8 mouse cellular contexts compared by ENCODE assay signal in genomic region chr2:121456692-121457642, GRCm38 (mm10). TPM values are rescaled to one million over a fixed set of nuclear protein-coding genes. Genes with fewer than 3 reads are reported as not detected.
DNase-seq lines count a peak whose midpoint lies in the region; ATAC-seq and TF ChIP-seq lines count a peak whose summit lies in the region.

TSS of gene Serinc4 (minus strand) at chr2:121456781.

- 4% methylated on average over 41 of the region's 41 CpGs for WGBS in embryonic facial prominence, embryonic 12.5 days
- WGBS in limb, embryonic 11.5 days = 4% methylated on average over 41 of the region's 41 CpGs
- WGBS in midbrain, embryonic 13.5 days = 3% methylated on average over 41 of the region's 41 CpGs
- 1% methylated on average over 41 of the region's 41 CpGs for WGBS in small intestine, adult 2 months

- H3K4me2 ChIP-seq in embryonic facial prominence, embryonic 12.5 days (replicated peaks) = peak within 1 kb of the TSS; percentile 51
- H3K4me2 ChIP-seq in limb, embryonic 11.5 days (ENCODE audit: low read depth, severe bottlenecking) = peak within 1 kb of the TSS; percentile 65
- H3K4me2 ChIP-seq in midbrain, embryonic 13.5 days (replicated peaks) = peak within 1 kb of the TSS; percentile 73

- peak; percentile 76; the same call in 1 of the 2 replicates for TF ChIP-seq POLR2A in small intestine, adult 2 months (IDR thresholded peaks at IDR 0.05; ENCODE audit: low read depth, low read length)

- no peaks in the 10 kb centered on the region for H3K9me3 ChIP-seq in embryonic facial prominence, embryonic 12.5 days
- H3K9me3 ChIP-seq in limb, embryonic 11.5 days (ENCODE audit: control insufficient read depth, low read length) = no peaks in the 10 kb centered on the region
- H3K9me3 ChIP-seq in midbrain, embryonic 13.5 days = no peaks in the 10 kb centered on the region

- peak within 1 kb of the TSS; percentile 71 for H3K9ac ChIP-seq in embryonic facial prominence, embryonic 12.5 days
- peak within 1 kb of the TSS; percentile 77 for H3K9ac ChIP-seq in limb, embryonic 11.5 days (ENCODE audit: low read length)
- H3K9ac ChIP-seq in midbrain, embryonic 13.5 days (replicated peaks) = peak within 1 kb of the TSS; percentile 71

- TF ChIP-seq CTCF in small intestine, adult 2 months (IDR thresholded peaks at IDR 0.05; ENCODE audit: extremely low read depth, insufficient read length, insufficient replicate concordance, low read depth, low read length) = no peak

- peak within 1 kb of the TSS; percentile 75 for H3K4me3 ChIP-seq in embryonic facial prominence, embryonic 12.5 days
- H3K4me3 ChIP-seq in limb, embryonic 11.5 days (ENCODE audit: low read depth, low read length) = peak within 1 kb of the TSS; percentile 73
- peak within 1 kb of the TSS; percentile 65 for H3K4me3 ChIP-seq in midbrain, embryonic 13.5 days (replicated peaks)
- H3K4me3 ChIP-seq in small intestine, adult 2 months (ENCODE audit: low read depth, low read length) = peak within 1 kb of the TSS; percentile 92

- peaks cover 15% of the 10 kb centered on the region; the same call in 1 of the 2 replicates for H3K4me1 ChIP-seq in embryonic facial prominence, embryonic 12.5 days
- H3K4me1 ChIP-seq in limb, embryonic 11.5 days (ENCODE audit: control insufficient read depth, insufficient read depth, low read length) = peaks cover 3% of the 10 kb centered on the region; the same call in 1 of the 2 replicates
- peaks cover 22% of the 10 kb centered on the region for H3K4me1 ChIP-seq in midbrain, embryonic 13.5 days (replicated peaks)
- 0 out of 2 replicates have a peak, but pooled peaks cover 3% of the 10 kb centered on the region for H3K4me1 ChIP-seq in small intestine, adult 2 months (ENCODE audit: control insufficient read depth, insufficient read depth, insufficient read length, low read length)

- peak; percentile 93 for DNase-seq in 3T3-L1 (ENCODE audit: low read depth, low spot score)
- peak; percentile 90 to 92 for DNase-seq in adrenal gland, postnatal 36 days
- DNase-seq in heart, adult 11 months = peak; percentile 98
- DNase-seq in kidney, adult 18-20 months = peak; percentile 87
- peak; percentile 89 for DNase-seq in limb, embryonic 11.5 days (ENCODE audit: low spot score)

- peaks cover 36% of the 10 kb centered on the region for H3K36me3 ChIP-seq in embryonic facial prominence, embryonic 12.5 days
- peaks cover 7% of the 10 kb centered on the region; the same call in 1 of the 2 replicates for H3K36me3 ChIP-seq in limb, embryonic 11.5 days (ENCODE audit: control insufficient read depth, insufficient read depth, low read length)
- peaks cover 40% of the 10 kb centered on the region for H3K36me3 ChIP-seq in midbrain, embryonic 13.5 days
- peaks cover 25% of the 10 kb centered on the region for H3K36me3 ChIP-seq in small intestine, adult 2 months (ENCODE audit: control insufficient read depth, insufficient read depth, low read length)

- no peaks in the 10 kb centered on the region for H3K27me3 ChIP-seq in embryonic facial prominence, embryonic 12.5 days
- H3K27me3 ChIP-seq in limb, embryonic 11.5 days (ENCODE audit: control insufficient read depth, insufficient read depth, low read length) = no peaks in the 10 kb centered on the region
- H3K27me3 ChIP-seq in midbrain, embryonic 13.5 days = no peaks in the 10 kb centered on the region
- H3K27me3 ChIP-seq in small intestine, adult 2 months (ENCODE audit: control insufficient read depth, insufficient read depth, low read length) = no peaks in the 10 kb centered on the region

- ATAC-seq in embryonic facial prominence, embryonic 12.5 days (ENCODE audit: insufficient number of reproducible peaks, insufficient read depth, low FRiP score, low TSS enrichment) = peak; percentile 82; the same call in 1 of the 2 replicates
- peak; percentile 84 for ATAC-seq in limb, embryonic 11.5 days (ENCODE audit: insufficient number of reproducible peaks, low FRiP score, low TSS enrichment, low read depth)
- ATAC-seq in midbrain, embryonic 13.5 days = peak; percentile 95

- H3K27ac ChIP-seq in embryonic facial prominence, embryonic 12.5 days = peak within 1 kb of the TSS; percentile 74
- H3K27ac ChIP-seq in limb, embryonic 11.5 days (replicated peaks; ENCODE audit: low read depth, low read length) = 0 out of 2 replicates have a peak within 1 kb of the TSS, but pooled peaks have one; percentile 6
- H3K27ac ChIP-seq in midbrain, embryonic 13.5 days = peak within 1 kb of the TSS; percentile 68
- H3K27ac ChIP-seq in small intestine, adult 2 months (ENCODE audit: insufficient read depth, low read depth, low read length) = peak within 1 kb of the TSS; percentile 74

RNA-seq across cellular contexts. Expression of gene Serinc4, which starts in this region (rescaled TPM):
- under 1 TPM in 1 of 2 experiments, not detected in 1; 0.20 TPM for total RNA-seq in adrenal gland, postnatal 36 days (2021)
- not detected in 2 replicates for polyA plus RNA-seq in embryonic facial prominence, embryonic 12.5 days (2016; fragmentation: Nextera tagmentation; extraction: Ambion mirVana)
- 0.12 and 0.37 TPM in 2 replicates for polyA plus RNA-seq in limb, embryonic 11.5 days (2014; fragmentation: Nextera tagmentation; extraction: Ambion mirVana)
- 1.3 and 1.5 TPM in 2 replicates for polyA plus RNA-seq in midbrain, embryonic 13.5 days (2015; fragmentation: Nextera tagmentation; extraction: Ambion mirVana)
- 0.06 and 0.10 TPM in 2 replicates for polyA plus RNA-seq in small intestine, adult 2 months (2012; rRNA removed)

Comparison
In these comparisons a context has a peak if more than half of its experiments do, and no peak if none do; other contexts are left out.
1. Peak in every context shown above with its lines: DNase-seq, ATAC-seq, H3K4me3 ChIP-seq and H3K27ac ChIP-seq.
2. Peak in DNase-seq in adrenal gland, postnatal 36 days; RNA of the gene not detected or under 1 TPM.
3. Peak in ATAC-seq, H3K4me3 ChIP-seq, H3K27ac ChIP-seq, H3K9ac ChIP-seq and H3K4me2 ChIP-seq in embryonic facial prominence, embryonic 12.5 days; RNA of the gene not detected or under 1 TPM.
4. Peak in DNase-seq, ATAC-seq, H3K4me3 ChIP-seq, H3K27ac ChIP-seq, H3K9ac ChIP-seq and H3K4me2 ChIP-seq in limb, embryonic 11.5 days; RNA of the gene not detected or under 1 TPM.
5. H3K27ac ChIP-seq: peak in every context shown above with its lines; median percentile 74 in embryonic facial prominence, embryonic 12.5 days; 74 in small intestine, adult 2 months; 68 in midbrain, embryonic 13.5 days; 6 in limb, embryonic 11.5 days.